Mouse (Mus musculus) left cerebral cortex, adult 11 months (tissue): ENCODE results near the gene Ppl.

Experiments
- DNase-seq: peaks from one replicate; pipeline ENCODE4 v3.0.0; 2022; ENCODE audit warnings: low spot score

Ppl gene

DNA sequence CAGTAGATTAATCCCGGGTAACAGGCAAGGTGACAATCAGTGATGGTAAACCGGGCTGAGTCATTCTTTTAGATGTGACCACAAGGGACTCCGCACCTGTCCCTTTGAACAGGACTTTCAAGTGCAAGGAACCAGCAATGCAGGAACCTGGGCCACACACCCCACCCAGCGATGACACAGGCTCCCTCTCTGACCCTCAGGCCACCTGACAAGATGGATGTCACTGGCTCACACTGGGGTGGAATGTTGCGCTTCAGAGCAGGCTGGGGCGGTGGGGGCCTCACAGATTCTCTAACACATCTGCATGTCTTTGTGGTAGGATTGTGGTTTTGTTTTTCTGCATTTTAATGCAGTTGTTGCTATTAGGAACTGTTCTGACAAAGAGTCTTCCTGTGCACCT is 8.7 kb downstream of the Ppl start:
- DNase-seq = no peak

DNA sequence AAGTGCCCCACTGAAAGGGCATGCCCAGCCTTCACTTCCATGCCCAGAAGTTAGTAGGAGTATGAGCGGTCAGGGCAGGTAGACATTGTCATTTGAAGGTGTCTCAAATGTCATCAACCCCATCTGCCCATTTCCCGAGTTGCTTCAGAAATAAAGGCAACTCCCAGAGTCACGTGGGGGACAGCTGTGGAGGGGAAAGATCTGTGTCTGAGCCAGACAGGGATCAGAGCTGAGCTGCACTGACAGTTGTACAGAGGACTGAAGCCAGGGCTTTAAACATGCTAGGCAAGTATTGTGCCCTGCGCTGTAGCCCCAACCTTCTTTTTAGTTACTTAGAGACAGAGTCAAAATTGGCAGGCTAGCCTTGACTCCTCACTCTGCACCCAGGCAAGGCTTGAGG is 12.4 kb downstream of the Ppl start:
- no peak for DNase-seq

DNA sequence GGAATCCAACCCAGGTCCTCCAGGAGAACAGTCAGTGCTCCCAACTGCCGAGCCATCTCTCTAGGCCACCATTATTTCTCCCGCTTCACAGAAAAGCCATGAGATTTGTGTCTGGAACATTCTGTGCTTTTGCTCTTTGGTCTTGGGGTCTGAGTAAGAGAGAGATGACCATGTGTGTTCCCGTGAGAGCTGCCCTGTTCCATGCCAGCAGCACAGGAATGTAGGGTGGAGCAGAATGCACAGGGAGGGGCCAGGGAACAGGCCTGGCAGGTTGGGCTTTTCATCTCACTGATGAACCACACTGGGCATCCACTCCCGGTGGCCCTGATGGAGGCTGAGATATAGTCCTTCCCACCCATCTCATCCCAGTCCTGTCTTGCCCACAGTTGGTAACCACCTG is 12.8 kb downstream of the Ppl start:
- no peak for DNase-seq

DNA sequence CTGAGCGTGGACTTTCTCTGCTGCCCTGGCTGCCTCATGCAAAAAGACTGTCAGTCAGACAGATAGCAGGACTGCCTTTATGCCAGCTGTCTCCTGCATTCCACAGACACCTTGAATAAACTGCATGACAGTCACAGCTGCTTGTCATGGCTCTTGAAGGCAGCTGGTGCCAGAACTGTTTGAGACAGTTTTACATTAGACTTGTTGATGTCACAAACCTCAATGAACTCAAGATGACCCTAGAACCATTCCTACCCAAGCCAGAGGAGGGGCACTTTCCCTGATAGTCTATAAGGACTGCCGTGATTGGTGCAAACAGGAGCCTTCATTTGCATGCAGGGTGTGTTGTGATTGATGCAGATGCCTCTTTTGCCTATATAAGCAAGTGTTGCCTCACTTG is 18.6 kb downstream of the Ppl start:
- no peak for DNase-seq

DNA sequence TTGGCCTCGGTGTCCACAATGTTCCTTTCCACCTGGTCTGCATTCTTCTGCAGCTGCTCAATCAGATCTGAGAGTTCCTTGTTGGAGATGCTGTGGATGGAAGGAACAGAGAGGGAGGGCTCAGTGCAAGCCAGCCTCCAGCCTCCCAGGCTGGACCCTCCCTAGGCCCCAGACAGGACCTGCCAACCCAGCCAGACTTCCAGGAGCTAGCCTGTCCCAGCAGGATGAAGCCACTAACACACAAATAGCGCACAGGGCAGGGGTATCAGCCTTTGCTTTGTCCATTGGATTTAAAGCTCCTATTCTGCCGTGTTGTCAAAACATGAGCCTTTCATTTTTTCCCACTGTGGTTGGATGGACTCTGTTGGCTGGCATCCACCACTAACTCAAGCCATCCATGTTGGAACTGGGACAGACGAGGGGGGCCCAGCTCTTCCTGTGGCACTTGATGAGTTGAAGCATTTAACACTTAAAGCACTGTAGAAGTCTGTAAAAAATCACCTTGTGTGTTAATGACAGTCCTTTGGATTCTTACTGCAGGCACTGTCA is 19.1 kb downstream of the Ppl start:
- DNase-seq = no peak

DNA sequence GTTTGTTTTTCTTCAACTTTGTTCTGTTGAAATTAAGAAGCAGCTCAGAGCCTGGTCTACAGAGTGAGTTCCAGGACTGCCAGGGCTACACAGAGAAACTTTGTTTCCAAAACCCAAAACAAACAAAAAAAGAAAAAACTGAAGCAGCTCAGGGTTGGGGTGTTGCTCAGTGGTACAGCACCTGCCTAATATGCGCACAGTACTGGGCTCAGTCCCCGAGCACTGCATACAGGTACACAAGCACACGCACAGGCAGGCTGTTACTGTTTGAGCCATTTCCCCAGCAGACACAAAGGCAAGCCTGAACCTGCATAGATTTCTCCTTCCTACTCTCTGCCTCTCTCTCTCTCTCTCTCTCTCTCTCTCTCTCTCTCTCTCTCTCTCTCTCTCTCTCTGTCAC is 21.2 kb downstream of the Ppl start:
- DNase-seq = no peak

DNA sequence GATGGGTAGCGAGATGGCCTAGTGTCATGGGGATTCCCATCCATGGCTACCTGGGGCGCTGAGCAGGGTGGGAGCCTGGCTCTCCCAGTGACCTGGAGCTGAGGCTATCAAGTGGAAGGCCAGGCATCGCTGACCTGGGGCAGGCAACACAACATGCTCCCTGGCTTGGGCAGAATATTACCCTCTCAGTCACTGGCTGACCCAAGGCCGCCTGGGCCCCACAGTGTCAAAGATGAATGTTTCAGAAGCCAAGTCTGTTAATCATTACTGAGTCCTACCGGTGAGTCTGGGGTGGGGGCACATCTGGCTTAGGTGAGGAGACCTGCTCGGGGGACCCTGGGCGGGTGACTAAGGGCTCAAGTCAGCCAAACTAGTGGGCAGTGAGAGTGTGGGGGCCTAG is 22.3 kb downstream of the Ppl start:
- DNase-seq = no peak

DNA sequence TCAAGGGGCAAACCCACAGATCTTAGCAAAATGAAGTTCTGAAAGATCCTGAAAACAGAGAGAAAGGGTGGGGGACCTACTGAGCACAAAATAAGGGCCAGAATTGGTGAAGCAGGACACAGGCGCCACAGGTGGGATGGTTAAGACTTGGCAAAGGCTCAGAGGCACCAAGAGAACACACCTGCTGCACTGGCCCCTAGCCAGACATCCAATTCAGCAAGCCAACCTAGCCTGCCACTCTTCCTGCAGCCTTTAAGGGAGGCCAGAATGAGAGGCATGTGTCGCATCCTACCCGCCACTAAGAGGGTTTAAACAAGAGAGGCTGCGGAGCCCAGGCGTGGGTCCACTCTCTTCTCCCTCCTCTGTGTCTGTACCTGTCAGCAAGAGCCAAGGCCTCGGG is 31.2 kb downstream of the Ppl start:
- DNase-seq = no peak

DNA sequence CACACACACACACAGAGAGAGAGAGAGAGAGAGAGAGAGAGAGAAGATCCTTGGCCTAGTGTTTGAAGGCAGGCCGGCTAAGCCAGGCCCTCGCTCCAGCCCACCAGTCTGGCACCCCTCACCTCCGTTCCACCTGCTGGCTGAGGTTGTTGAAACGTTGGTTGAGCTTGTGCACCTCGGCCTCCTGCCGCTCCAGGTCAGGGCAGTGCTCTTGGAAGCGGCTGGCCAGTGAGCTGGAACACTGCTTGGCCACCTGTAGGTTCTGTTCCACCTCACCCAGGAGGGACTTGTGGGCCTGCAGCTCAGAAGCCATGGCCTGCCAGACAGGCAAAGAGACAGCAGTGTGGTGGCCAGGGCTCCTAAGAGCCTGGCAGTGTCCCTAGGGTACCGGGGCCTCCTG is 35.7 kb downstream of the Ppl start:
- DNase-seq = no peak

DNA sequence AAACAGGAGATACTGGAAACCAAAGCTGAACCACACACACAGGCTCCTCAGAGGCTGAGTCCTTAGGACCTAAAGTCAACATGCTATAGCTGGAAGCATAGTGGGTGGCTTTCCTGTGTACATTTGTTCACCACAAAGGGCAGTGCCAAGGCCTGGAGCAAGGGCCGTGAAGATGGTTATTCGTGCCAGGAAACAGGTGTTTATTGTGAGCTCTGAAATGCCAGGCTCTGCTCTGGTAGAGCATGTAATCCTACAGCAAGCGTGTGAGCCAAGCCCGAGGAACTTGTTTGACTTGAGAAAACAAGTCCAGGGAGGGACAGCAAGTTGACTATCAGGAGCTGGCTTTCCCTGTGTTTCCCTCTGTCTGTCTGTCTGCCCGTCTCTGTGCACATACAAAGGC is 38.9 kb downstream of the Ppl start:
- DNase-seq = no peak

DNA sequence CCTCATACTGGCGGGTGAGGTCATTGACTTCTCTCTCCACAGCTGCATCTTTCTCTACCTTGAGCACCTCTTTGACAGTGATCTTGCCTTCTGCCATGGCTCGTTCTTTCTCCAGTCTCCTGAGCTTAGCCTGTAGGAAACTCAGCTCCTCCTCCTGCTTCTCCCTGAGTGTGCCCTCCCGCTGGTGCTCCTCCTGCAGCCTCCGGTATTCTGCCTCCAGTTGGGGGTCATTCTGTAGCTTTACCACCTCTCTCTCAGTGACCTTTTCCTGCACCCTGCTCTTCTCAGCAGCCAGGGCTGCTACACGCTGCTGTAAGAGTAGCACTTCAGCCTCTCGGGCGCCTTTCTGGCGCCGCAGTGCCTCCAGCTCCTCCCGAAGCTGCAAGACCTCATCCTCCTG is 43.2 kb downstream of the Ppl start:
- no peak for DNase-seq

DNA sequence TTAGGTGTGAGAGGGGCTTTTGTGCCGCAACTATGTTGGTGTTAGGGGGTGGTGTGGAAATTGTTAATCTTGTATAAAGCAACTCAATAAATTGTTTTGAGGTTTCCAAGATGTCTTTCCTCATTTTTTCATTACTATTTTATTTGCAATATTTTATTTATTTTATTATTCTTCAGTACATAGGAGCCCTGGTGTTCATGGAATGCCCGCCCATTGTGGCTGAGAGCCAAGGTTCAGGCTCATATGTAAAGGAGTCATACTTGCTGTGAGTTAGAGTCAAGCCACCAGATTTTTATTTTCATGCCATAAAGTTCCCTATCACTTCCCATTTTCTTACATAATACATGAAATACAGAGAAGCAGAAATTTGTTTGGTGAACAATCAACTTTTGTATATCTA is 46.0 kb downstream of the Ppl start:
- DNase-seq = no peak

DNA sequence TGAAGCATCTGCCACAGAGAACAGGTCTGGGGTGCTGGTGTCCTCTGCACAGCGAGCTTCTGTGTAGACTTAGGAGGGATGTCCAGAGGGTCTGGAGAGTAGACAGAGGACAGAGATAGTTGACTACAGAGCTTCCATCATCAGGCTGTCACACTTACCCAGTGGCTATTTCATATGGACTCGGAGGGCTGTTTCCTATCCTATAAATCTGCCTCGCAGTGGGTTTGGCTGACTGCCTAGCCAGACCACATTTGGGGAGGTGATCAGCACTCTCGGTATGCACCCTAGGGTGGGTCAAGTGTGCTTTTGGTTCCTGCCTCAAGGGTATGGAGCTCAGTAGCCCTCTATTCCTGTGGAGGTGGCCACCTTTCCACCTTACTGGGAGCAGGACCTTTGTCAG is 47.0 kb downstream of the Ppl start:
- DNase-seq = no peak

DNA sequence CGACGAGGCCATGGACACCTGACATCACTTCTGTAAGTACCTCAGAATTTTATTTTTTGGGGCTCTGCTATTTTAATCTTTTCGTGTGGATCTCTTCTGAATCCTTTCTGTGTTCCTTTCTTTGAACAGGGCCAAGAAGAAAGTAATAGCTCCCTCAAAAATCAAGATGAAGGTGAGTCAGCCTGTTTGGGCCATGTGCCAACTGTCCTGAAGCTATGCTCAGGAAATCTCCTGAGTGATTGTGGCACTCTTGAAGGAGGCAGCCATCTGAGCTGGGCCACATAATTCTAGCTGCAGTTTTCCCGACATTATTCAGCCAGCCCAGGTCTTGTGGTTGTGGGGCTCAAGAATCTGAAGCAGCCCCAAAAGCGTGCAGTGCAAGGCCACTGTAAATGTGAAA is 57.9 kb downstream of the Ppl start:
- DNase-seq = no peak

DNA sequence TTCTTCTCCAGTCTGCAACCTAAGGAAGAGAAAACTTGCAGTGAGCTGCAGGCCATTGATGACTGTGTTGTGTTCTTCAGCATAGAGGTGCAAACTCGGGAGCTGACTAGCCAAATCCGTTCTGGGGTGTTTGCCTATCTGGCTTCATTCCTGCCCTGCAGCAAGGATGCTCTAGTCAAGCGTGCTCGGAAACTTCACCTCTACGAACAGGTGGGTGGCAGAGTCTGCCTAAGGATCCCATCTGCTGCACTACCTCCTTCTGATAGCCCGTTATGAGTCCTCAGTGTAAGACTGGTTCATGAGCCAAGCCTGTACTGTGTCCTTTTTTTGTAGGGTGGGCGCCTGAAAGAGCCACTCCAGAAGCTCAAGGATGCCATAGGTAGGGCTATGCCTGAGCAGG is 60.2 kb downstream of the Ppl start:
- DNase-seq = no peak

DNA sequence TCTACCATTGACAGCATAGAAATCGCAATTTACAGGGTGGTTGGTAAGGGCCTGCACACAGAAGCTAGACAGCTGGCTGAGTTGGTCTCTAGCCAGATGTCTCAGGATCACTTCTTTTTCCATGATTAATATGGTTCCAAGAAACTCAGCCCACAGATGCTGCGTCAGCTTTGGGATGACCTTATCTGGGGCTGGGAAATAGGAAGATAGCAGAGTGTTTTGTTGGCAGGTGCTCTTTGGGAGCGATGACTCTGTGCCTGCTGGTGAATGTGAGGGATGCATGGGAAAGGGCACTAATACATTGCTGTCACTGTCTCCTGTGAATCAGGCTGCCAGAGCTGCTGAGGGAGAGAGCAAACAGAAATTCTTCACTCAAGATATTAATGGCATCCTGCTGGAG is 61.9 kb downstream of the Ppl start:
- no peak for DNase-seq

DNA sequence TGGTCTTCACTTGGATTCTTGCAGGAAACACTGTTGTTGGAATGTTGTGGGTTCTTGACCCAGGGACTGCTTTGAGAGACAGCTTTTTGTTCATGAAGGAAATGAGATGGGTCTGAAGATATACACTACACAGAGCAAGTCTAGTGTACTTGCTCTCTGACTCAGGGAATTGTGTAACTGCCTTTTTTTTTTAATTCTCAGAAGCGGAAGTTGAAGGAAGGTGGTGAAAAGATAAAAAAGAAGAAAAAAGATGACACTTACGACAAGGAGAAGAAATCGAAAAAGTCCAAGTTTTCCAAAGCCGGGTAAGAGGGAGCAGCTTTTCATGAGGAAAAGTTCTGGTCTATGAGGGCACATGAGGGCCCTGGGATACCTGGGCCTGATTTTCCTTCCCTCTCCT is 68.7 kb downstream of the Ppl start:
- no peak for DNase-seq

DNA sequence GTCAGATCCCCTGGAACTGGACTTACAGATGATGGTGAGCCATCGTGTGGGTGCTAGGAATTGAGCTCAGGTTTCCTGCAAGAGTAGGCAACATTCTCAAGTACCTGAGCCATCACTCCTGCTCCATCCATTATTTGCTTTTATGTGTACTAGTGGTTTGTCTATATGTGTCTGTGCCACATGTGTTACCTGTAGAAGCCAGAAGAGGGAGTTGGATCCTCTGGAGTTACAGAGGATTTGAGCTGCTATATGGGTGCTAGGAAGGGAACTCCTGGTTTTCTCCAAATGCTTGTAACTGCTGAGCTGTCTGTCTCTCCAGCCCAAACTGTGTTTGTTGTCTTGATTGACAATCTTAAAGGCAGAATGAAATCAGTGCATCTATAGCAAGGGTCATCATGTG is 74.1 kb downstream of the Ppl start:
- DNase-seq = no peak

DNA sequence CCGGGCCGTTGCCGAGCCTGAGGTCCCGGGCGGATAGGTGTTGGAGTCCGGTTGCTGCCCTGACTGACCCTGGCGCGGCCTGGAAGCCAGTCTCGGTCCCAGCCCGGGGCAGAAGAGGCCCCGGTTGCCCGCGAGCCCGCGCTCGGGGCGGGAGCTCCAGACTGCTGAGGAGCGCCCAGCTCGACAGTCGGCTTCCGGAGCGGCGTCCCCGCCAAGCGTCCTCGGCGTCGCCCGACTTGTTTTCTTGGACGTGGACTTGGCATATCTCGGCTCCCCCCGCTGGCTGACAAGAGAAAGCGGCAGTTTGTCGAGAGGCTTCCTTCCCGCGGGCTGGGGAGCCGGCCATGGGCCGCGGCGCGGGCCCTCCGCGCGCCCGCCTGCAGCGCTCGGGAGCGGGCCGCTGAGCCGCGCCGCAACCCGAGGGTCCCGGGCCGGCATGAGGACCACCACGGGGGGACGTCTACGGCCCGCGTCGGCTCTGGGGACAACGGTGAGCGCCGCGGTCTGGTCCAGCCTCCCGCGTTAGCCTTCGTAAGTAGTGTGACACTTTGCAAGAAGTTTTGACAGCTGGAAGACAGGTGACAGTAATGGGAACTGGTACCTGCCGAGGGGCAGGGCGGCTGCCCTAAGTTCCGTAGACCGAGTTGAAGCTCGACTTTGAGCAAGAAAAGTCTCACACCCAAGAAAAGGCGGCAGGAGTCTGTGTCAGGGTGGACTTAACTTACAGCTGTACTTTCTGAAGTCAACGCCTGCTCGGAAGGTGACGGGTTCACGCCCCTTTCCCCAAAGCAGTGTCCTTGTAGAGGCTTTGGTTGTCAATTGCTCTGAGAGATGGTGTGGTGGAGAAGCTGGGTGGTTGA is 81.7 kb downstream of the Ppl start:
- DNase-seq = peak; percentile 61

DNA sequence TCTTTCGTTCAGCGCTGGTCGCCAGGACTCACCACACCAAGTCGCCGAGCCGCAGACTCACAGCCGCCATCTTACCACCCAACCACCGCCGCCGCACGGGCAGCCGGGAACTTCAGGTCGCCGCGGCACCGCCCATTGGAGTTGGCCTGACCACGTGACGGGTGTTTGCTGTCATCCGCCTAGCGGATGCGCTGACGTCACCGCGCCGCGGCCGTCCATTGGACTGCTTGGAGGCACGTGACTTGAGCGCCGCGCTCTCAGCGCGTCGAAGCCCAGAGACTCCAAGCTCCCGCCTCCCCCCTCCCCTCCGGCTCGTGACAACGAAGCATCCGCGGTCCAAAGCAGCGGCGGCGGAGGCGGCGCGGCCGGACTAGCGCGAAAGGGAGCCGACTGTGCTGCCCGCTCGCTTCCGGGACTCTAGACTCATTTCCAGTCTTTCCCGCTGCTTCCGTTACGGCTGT is 82.4 kb downstream of the Ppl start, which contains the start of the genes Glyr1 and Ubn1:
Gene Glyr1, minus strand, starts transcription at position 90 of the 461 bp plus-strand sequence.
Gene Ubn1, plus strand, starts transcription at position 284 of the 461 bp plus-strand sequence.
- peak; percentile 99 for DNase-seq

DNA sequence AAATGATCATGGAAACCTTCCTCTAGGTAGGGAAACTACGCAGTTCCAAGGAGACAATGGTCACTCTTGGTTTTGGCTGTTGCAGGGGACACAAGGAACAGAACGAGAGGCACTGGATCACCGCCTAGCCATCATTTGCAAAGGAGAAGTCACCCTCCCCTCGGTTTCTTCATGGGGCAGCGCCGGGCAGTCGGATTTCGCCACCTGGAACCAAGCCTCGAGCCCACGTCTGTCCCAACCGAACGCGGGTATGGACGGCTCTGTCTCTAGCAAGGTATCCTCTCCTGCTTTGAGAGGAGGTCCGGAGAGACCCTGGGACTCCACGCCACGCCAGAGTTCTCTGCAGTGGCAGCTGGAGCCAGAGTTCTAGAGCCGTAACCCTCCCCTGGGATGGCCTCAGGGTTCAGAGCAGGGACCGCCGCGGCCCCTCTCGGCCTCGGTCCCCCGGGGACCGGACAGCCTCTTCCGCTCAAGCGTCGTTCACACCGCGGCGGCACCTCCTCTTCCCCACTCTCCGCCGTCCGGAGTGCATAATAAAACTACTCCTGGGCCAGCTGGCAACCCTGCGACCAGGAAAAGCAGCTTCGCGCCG is 82.9 kb downstream of the Ppl start:
- DNase-seq = no peak

DNA sequence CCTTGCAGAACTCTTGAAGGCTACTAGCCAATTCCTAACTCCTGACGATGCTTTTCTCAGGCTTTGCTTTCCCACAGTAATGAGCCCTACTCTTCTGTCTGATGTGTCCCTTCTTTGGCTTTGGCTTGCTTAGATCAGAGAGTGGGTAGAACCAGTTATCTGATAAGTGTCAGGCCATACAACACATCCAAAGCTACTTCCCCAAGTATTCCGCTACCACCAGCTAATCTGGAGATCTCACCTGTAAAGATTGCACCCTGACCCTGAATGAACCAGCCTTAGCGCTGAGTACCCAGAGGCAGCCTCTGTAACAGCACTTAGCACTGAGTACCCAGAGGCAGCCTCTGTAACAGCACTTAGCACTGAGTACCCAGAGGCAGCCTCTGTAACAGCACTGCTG is 86.9 kb downstream of the Ppl start:
- DNase-seq = no peak

DNA sequence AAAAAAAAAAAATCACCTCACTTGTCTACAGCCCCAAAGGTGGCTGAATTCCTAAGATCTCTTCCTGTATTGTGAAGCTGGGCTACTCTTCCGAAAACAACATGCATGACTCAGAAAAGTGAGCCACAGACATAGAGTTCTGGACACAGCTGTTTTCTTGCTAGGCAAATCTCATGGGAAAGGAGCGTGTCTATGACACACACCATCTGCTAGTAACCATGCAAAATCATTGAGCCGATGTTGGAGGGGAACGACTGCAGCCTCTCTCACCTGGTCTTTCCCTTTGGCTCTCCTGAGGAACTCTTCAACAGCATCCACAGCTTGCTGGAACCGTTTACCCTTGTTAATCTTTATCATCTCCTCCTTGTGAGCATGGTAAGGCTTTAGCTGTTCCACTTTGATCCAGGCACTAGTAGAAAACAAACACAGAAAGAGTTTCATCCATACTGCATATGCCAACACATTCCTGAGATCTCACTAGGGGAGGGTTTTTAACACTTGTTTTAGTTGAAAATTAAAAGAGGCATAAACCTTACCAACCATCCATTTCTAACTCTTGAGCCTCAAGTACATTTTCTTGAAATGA is 95.5 kb downstream of the Ppl start:
- no peak for DNase-seq
